Mouse (Mus musculus) E14TG2a.4 (cell line): ENCODE measurements around the gene Slc12a6.

Experiments
- CTCF ChIP-seq: conservative IDR thresholded peaks from 2 replicates; pipeline ENCODE4 v1.5.1; 2014; ENCODE audit warnings: low read length
- NANOG ChIP-seq: IDR thresholded peaks from 2 replicates; pipeline ENCODE4 v1.6.1; 2014; ENCODE audit warnings: borderline replicate concordance, low read length, mixed read lengths

- TF ChIP-seq CTCF, result no peak
- TF ChIP-seq NANOG, result no peak
Measured at GRCm38 (mm10) chr2:112232623-112233022, 33.0 kb upstream of the Slc12a6 start.
